ENCODE assay signal across 8 mouse cellular contexts in genomic region chr2:180701767-180702621, GRCm38 (mm10). TPM values are rescaled to one million over a fixed set of nuclear protein-coding genes. Genes with fewer than 3 reads are reported as not detected.
DNase-seq lines count a peak whose midpoint lies in the region; ATAC-seq lines count a peak whose summit lies in the region.

No protein-coding gene starts in this region.

- peak overlapping the region; percentile 88 for H3K4me2 ChIP-seq in intestine, embryonic 16.5 days (ENCODE audit: low read depth, low read length)

- peak overlapping the region; percentile 96 for H3K27ac ChIP-seq in intestine, embryonic 16.5 days (ENCODE audit: low read length)
- H3K27ac ChIP-seq in midbrain, embryonic 10.5 days (replicated peaks): peak overlapping the region; percentile 99

- ATAC-seq in intestine, embryonic 16.5 days: peak; percentile 94

- peaks cover 46% of the 10 kb centered on the region for H3K4me1 ChIP-seq in intestine, embryonic 16.5 days (ENCODE audit: control insufficient read depth, insufficient read depth, low read length)
- peaks cover 39% of the 10 kb centered on the region for H3K4me1 ChIP-seq in midbrain, embryonic 10.5 days

- H3K36me3 ChIP-seq in intestine, embryonic 16.5 days (ENCODE audit: control insufficient read depth, insufficient read depth, low read length): no peaks in the 10 kb centered on the region
- peaks cover 25% of the 10 kb centered on the region for H3K36me3 ChIP-seq in midbrain, embryonic 10.5 days

- WGBS in intestine, embryonic 16.5 days: under 1% methylated on average over 66 of the region's 66 CpGs
- WGBS in midbrain, embryonic 10.5 days: under 1% methylated on average over 66 of the region's 66 CpGs

- DNase-seq in adrenal gland, postnatal 10 days: peak; percentile 95
- peak; percentile 91 for DNase-seq in embryo, embryonic 9.5 days (ENCODE audit: extremely low spot score)
- peak; percentile 83 to 94 for DNase-seq in gastrocnemius, postnatal 4 days (ENCODE audit: low spot score in 2 of 2)
- DNase-seq in left cerebral cortex, postnatal 36 days (ENCODE audit: low spot score in 2 of 2): peak; percentile 93 to 94
- DNase-seq in midbrain, embryonic 10.5 days (ENCODE audit: low spot score): peak; percentile 92
- DNase-seq in right cerebral cortex, postnatal 36 days (ENCODE audit: low spot score in 2 of 2): peak; percentile 87 to 88
- DNase-seq in urinary bladder, postnatal 4 days (ENCODE audit: low spot score in 2 of 2): peak; percentile 88 to 91

- peak overlapping the region; percentile 69 for H3K4me3 ChIP-seq in intestine, embryonic 16.5 days (ENCODE audit: low read length)
- peak overlapping the region; percentile 82 for H3K4me3 ChIP-seq in midbrain, embryonic 10.5 days

- peak overlapping the region; percentile 81 for H3K9ac ChIP-seq in intestine, embryonic 16.5 days (ENCODE audit: low read depth, low read length)

- H3K9me3 ChIP-seq in intestine, embryonic 16.5 days (ENCODE audit: control insufficient read depth, low read length): no peaks in the 10 kb centered on the region
- H3K9me3 ChIP-seq in midbrain, embryonic 10.5 days (replicated peaks): no peaks in the 10 kb centered on the region

- intact Hi-C loops in left cerebral cortex, postnatal 36 days (cut with DNase I): loop anchor here (1.0 kb wide), 1 partner anchor 8 kb away; the partner anchor contains the start of gene Gid8

- no peaks in the 10 kb centered on the region for H3K27me3 ChIP-seq in intestine, embryonic 16.5 days (replicated peaks; ENCODE audit: control insufficient read depth, insufficient read depth, low read length)
- no peaks in the 10 kb centered on the region for H3K27me3 ChIP-seq in midbrain, embryonic 10.5 days (ENCODE audit: low read depth, poor library complexity, severe bottlenecking)

RNA-seq across cellular contexts. Expression of gene Dido1, which starts 7.8 kb away (rescaled TPM):
- total RNA-seq in adrenal gland, postnatal 10 days (2021): 10 to 100 TPM; 41.1 to 55.9 TPM
- 10 to 100 TPM; 37.9 to 41.3 TPM for total RNA-seq in gastrocnemius, postnatal 4 days (2021)
- 16.6 and 17.0 TPM in 2 replicates for polyA plus RNA-seq in intestine, embryonic 16.5 days (2015; fragmentation: Nextera tagmentation; extraction: Ambion mirVana)
- total RNA-seq in left cerebral cortex, postnatal 36 days (2021): 10 to 100 TPM; 51.2 to 62.8 TPM
- 30.9 and 34.6 TPM in 2 replicates for polyA plus RNA-seq in midbrain, embryonic 10.5 days (2016; fragmentation: Nextera tagmentation; extraction: Ambion mirVana)

RNA-seq across cellular contexts. Expression of gene Gid8, which starts 7.9 kb away (rescaled TPM):
- total RNA-seq in adrenal gland, postnatal 10 days (2021): 10 to 100 TPM; 61.8 to 71.6 TPM
- 10 to 100 TPM; 55.3 to 63.3 TPM for total RNA-seq in gastrocnemius, postnatal 4 days (2021)
- polyA plus RNA-seq in intestine, embryonic 16.5 days (2015; fragmentation: Nextera tagmentation; extraction: Ambion mirVana): 51.1 and 54.4 TPM in 2 replicates
- 10 to 100 TPM; 63.1 to 63.3 TPM for total RNA-seq in left cerebral cortex, postnatal 36 days (2021)
- polyA plus RNA-seq in midbrain, embryonic 10.5 days (2016; fragmentation: Nextera tagmentation; extraction: Ambion mirVana): 50.2 TPM in 2 replicates

RNA-seq across cellular contexts. Expression of gene Slc17a9, which starts 23.1 kb away (rescaled TPM):
- total RNA-seq in adrenal gland, postnatal 10 days (2021): 1 to 10 TPM; 1.6 to 2.2 TPM
- under 1 TPM; 0.73 to 0.93 TPM for total RNA-seq in gastrocnemius, postnatal 4 days (2021)
- 5.4 and 6.3 TPM in 2 replicates for polyA plus RNA-seq in intestine, embryonic 16.5 days (2015; fragmentation: Nextera tagmentation; extraction: Ambion mirVana)
- total RNA-seq in left cerebral cortex, postnatal 36 days (2021): under 1 TPM; 0.27 to 0.39 TPM
- 0.43 and 0.57 TPM in 2 replicates for polyA plus RNA-seq in midbrain, embryonic 10.5 days (2016; fragmentation: Nextera tagmentation; extraction: Ambion mirVana)

RNA-seq across cellular contexts. Expression of gene Tcfl5, which starts 59.5 kb away (rescaled TPM):
- total RNA-seq in adrenal gland, postnatal 10 days (2021): under 1 TPM; 0.33 to 0.39 TPM
- 1 to 10 TPM in 1 of 2 experiments, under 1 TPM in 1; 0.93 to 1.3 TPM for total RNA-seq in gastrocnemius, postnatal 4 days (2021)
- polyA plus RNA-seq in intestine, embryonic 16.5 days (2015; fragmentation: Nextera tagmentation; extraction: Ambion mirVana): 0.10 and 0.12 TPM in 2 replicates
- total RNA-seq in left cerebral cortex, postnatal 36 days (2021): 1 to 10 TPM in 1 of 2 experiments, under 1 TPM in 1; 0.81 to 1.0 TPM
- polyA plus RNA-seq in midbrain, embryonic 10.5 days (2016; fragmentation: Nextera tagmentation; extraction: Ambion mirVana): 0.22 and 0.26 TPM in 2 replicates

Comparison
In these comparisons a context has a peak if more than half of its experiments do, and no peak if none do; other contexts are left out.
1. Peak in every context shown above with its lines: DNase-seq, ATAC-seq, H3K4me3 ChIP-seq and H3K27ac ChIP-seq.